Mouse (Mus musculus): ENCODE results near the gene Prmt8. TPM values are rescaled to one million over a fixed set of nuclear protein-coding genes. Genes with fewer than 3 reads are reported as not detected.

The Prmt8 gene
- polyA plus RNA-seq, 1 experiment from 2014 or later, result 0.10 TPM

DNA sequence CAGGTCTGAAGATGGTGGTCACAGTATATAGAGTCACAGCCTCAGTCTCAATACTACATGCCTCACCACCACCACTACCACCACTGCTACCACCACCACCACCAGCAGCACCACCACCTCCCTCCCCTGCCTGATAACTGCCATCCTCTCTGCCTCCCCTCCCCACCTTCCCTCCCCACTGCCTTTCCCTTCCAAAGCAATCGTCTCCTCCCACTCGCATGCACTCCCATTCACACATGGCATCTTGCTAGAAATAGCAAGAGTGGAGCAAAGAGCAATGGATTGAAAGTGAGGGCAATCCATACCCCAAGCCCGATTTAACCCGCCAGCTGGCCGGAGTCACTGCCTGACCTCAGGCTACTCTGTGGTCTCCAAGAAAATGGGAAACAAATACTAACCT is 3.7 kb downstream of the Prmt8 start:
- 30% methylated on average over 5 of the region's 5 CpGs for WGBS
- Histone ChIP-seq H3K36me3 (no peaks in the 10 kb centered on the region), H3K4me2 (no peak overlapping the region)

GRCm38 (mm10) chr6:127758264-127758663 is 11.0 kb downstream of the Prmt8 start:
- Histone ChIP-seq H3K4me3 (replicated peaks) (no peak overlapping the region), H3K27me3 (peaks cover 6% of the 10 kb centered on the region), H3K4me1 (peaks cover 13% of the 10 kb centered on the region), H3K9me3 (replicated peaks) (no peaks in the 10 kb centered on the region), H3K27ac (no peak overlapping the region), H3K9ac (no peak overlapping the region), H3K36me3 (no peaks in the 10 kb centered on the region), H3K4me2 (no peak overlapping the region)
- 55% methylated on average over 4 of the region's 4 CpGs for WGBS
- ATAC-seq (replicated peaks; ENCODE audit: low FRiP score), result no peak

More for the DNA sequence above, 3.7 kb downstream of the Prmt8 start:
- Histone ChIP-seq H3K27me3 (peaks cover 77% of the 10 kb centered on the region), H3K9me3 (replicated peaks) (no peaks in the 10 kb centered on the region), H3K27ac (no peak overlapping the region), H3K9ac (no peak overlapping the region), H3K4me3 (replicated peaks) (no peak overlapping the region), H3K4me1 (peaks cover 40% of the 10 kb centered on the region)
- no peak for ATAC-seq (replicated peaks; ENCODE audit: low FRiP score)

- H3K4me3 ChIP-seq (replicated peaks), result no peak overlapping the region
- 80% methylated on average over 5 of the region's 5 CpGs for WGBS
- H3K4me1 ChIP-seq, result peaks cover 17% of the 10 kb centered on the region
- H3K27ac ChIP-seq, result no peak overlapping the region
- no peak overlapping the region for H3K9ac ChIP-seq
- ATAC-seq (replicated peaks; ENCODE audit: low FRiP score), result no peak
- no peaks in the 10 kb centered on the region for H3K9me3 ChIP-seq (replicated peaks)
- peaks cover under 1% of the 10 kb centered on the region; the same call in 1 of the 2 replicates for H3K27me3 ChIP-seq
- H3K4me2 ChIP-seq, result no peak overlapping the region
- H3K36me3 ChIP-seq, result no peaks in the 10 kb centered on the region
Measured at GRCm38 (mm10) chr6:127757667-127758167, 11.6 kb downstream of the Prmt8 start.

DNA sequence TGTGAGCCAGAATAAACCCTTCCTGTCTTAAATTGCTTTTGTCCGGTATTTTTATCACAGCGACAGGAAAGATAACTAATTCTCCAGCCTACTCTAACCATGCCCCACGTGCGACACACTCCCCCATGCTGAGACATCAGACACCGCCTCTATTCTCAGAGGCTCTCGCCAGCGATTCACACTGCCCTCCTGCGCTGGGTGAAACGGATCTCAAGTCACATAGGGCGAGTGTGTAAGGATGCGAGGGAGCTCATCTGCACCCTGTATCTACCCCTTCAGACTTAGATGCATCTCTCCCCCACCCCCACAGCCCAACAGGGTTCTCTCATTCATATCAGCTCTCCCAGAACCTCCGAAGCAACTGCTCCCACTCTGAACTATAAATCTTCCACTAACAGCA is 12.4 kb downstream of the Prmt8 start:
- Histone ChIP-seq H3K4me3 (replicated peaks) (no peak overlapping the region), H3K4me2 (0 out of 2 replicates have a peak overlapping the region, but pooled peaks have one; percentile 19), H3K9me3 (replicated peaks) (no peaks in the 10 kb centered on the region), H3K4me1 (peaks cover 22% of the 10 kb centered on the region), H3K27ac (no peak overlapping the region), H3K9ac (no peak overlapping the region), H3K27me3 (no peaks in the 10 kb centered on the region), H3K36me3 (no peaks in the 10 kb centered on the region)
- peak; percentile 58 for ATAC-seq (replicated peaks; ENCODE audit: low FRiP score)
- 20% methylated on average over 12 of the region's 12 CpGs for WGBS

DNA sequence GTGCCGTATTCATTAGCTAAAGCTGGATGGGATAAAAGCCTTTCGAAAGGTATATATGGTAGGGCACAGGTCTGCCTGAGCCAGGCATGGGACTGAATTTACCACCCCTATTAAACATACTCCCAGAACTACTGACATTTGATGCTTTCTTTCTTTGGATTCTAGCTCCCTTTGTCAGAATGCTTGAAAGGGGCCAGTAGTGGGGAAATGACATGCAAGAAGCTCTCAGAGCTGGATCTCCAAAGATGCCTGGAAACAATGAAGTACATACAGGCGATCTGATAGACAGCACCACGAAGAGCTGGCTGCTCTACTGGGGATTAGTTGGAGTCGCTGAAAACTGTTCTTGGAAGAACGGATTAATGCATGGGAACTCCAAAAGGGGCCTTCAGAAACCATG is 16.0 kb downstream of the Prmt8 start:
- Histone ChIP-seq H3K36me3 (no peaks in the 10 kb centered on the region), H3K27ac (no peak overlapping the region), H3K9me3 (replicated peaks) (no peaks in the 10 kb centered on the region), H3K4me2 (no peak overlapping the region), H3K4me3 (replicated peaks) (no peak overlapping the region), H3K9ac (no peak overlapping the region), H3K27me3 (no peaks in the 10 kb centered on the region), H3K4me1 (peaks cover 19% of the 10 kb centered on the region)
- no peak for ATAC-seq (replicated peaks; ENCODE audit: low FRiP score)
- WGBS, result 74% methylated on average over 6 of the region's 6 CpGs

DNA sequence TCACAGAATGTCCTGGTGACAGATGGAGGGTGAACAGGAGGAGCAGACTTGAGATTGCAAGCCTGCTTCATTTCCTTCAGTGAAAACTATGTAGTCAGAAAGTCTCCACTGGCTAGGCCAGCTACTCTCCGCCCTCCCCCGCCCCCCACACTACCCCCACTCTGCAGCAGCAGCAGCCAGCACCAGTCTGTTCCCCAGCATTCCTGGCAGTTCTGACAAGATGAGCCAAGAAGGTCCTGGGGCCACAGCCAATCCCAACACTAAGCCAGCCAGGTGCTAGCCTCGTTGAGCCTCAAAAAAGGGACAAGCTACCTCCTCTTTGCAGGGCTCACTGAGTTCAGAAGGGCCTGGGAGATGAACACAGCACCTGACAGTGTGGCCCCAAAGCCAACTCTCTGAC is 16.6 kb downstream of the Prmt8 start:
- Histone ChIP-seq H3K9ac (no peak overlapping the region), H3K9me3 (replicated peaks) (no peaks in the 10 kb centered on the region), H3K36me3 (no peaks in the 10 kb centered on the region), H3K4me3 (replicated peaks) (no peak overlapping the region), H3K4me1 (peaks cover 19% of the 10 kb centered on the region), H3K4me2 (no peak overlapping the region), H3K27ac (no peak overlapping the region), H3K27me3 (no peaks in the 10 kb centered on the region)
- 38% methylated on average over 3 of the region's 3 CpGs for WGBS
- no peak for ATAC-seq (replicated peaks; ENCODE audit: low FRiP score)

GRCm38 (mm10) chr6:127751499-127751898 is 17.8 kb downstream of the Prmt8 start:
- peaks cover 9% of the 10 kb centered on the region for H3K4me1 ChIP-seq
- no peaks in the 10 kb centered on the region for H3K27me3 ChIP-seq
- H3K4me2 ChIP-seq, result no peak overlapping the region
- no peak overlapping the region for H3K9ac ChIP-seq
- H3K9me3 ChIP-seq (replicated peaks), result no peaks in the 10 kb centered on the region
- ATAC-seq (replicated peaks; ENCODE audit: low FRiP score), result no peak
- no peak overlapping the region for H3K27ac ChIP-seq
- no peak overlapping the region for H3K4me3 ChIP-seq (replicated peaks)
- 87% methylated on average over 9 of the region's 9 CpGs for WGBS
- H3K36me3 ChIP-seq, result no peaks in the 10 kb centered on the region

- ATAC-seq (replicated peaks; ENCODE audit: low FRiP score), result no peak
- H3K27ac ChIP-seq, result no peak overlapping the region
- H3K4me1 ChIP-seq, result peaks cover 8% of the 10 kb centered on the region
- WGBS, result 76% methylated on average over 8 of the region's 8 CpGs
- H3K4me3 ChIP-seq (replicated peaks), result no peak overlapping the region
- no peaks in the 10 kb centered on the region for H3K27me3 ChIP-seq
- no peaks in the 10 kb centered on the region for H3K9me3 ChIP-seq (replicated peaks)
- H3K4me2 ChIP-seq, result no peak overlapping the region
- no peaks in the 10 kb centered on the region for H3K36me3 ChIP-seq
- H3K9ac ChIP-seq, result no peak overlapping the region
Measured at GRCm38 (mm10) chr6:127748793-127749192, 20.5 kb downstream of the Prmt8 start.

DNA sequence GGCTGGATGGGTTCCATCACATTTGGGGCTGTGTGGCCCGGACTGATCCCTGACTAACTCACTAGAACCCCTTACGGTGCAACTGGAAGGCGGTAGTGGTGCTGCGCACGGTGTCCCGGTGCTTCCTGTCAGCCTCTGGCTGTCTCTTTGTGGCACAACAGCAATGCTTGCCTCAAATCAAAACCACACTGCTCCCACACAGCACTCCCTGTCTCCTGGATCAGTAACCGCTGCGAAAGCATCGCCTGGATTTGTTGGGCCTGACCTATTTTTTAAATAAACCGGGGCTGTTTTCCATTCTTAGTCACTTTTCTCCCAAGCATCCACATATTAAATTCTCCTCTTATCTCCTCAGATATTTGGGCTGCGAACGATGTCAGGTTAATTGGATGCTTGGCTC is 27.0 kb downstream of the Prmt8 start:
- Histone ChIP-seq H3K36me3 (no peaks in the 10 kb centered on the region), H3K27ac (no peak overlapping the region), H3K27me3 (no peaks in the 10 kb centered on the region), H3K4me3 (replicated peaks) (no peak overlapping the region), H3K9me3 (replicated peaks) (no peaks in the 10 kb centered on the region), H3K4me1 (no peaks in the 10 kb centered on the region), H3K9ac (no peak overlapping the region), H3K4me2 (no peak overlapping the region)
- 87% methylated on average over 12 of the region's 12 CpGs for WGBS
- ATAC-seq (replicated peaks; ENCODE audit: low FRiP score), result no peak

DNA sequence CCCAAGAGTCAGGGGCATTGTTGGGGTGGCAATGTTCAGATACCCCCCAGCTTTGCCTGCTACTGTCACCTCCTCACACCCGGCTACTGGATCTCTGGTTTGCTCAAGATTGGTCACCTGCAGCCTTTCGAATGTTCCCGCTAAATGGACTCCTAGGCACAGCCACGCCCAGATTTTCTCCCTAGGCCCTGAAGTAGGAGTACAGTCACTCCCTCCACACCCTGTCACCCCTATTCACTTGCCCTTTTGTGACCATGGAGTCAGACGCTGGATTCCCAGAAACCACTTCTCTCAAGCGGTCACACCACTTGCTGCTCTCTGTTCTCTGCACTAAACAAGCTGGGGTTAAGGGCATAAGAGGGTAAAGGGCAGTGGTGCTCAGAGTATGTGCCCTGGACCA is 28.1 kb downstream of the Prmt8 start:
- H3K4me1 ChIP-seq, result no peaks in the 10 kb centered on the region
- H3K27ac ChIP-seq, result no peak overlapping the region
- H3K36me3 ChIP-seq, result no peaks in the 10 kb centered on the region
- 84% methylated on average over 6 of the region's 6 CpGs for WGBS
- no peak overlapping the region for H3K4me2 ChIP-seq
- H3K27me3 ChIP-seq, result no peaks in the 10 kb centered on the region
- no peak overlapping the region for H3K9ac ChIP-seq
- no peak for ATAC-seq (replicated peaks; ENCODE audit: low FRiP score)
- no peak overlapping the region for H3K4me3 ChIP-seq (replicated peaks)
- no peaks in the 10 kb centered on the region for H3K9me3 ChIP-seq (replicated peaks)

DNA sequence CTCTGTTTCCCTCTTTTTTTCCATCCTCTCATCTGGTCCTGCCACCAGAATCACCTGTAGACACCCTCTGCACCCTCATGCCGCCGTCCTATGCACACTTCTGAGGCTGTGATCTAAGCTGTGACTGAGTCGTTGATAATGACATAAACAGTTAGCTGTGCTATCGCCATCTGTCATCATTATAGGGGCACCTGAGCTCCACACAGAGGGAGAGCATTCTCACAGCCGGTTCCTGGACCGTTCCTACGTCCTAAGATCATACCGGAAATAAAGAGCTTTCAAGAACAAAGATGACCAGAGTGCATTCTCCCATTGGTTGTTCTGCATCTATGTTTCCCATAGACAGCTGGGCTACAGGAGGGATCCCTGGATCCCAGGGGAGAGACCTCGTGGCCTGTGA is 28.6 kb downstream of the Prmt8 start:
- H3K9me3 ChIP-seq (replicated peaks), result no peaks in the 10 kb centered on the region
- WGBS, result 78% methylated on average over 9 of the region's 9 CpGs
- H3K4me1 ChIP-seq, result no peaks in the 10 kb centered on the region
- no peak overlapping the region for H3K27ac ChIP-seq
- ATAC-seq (replicated peaks; ENCODE audit: low FRiP score), result no peak
- no peaks in the 10 kb centered on the region for H3K36me3 ChIP-seq
- no peak overlapping the region for H3K4me2 ChIP-seq
- no peak overlapping the region for H3K9ac ChIP-seq
- no peak overlapping the region for H3K4me3 ChIP-seq (replicated peaks)
- H3K27me3 ChIP-seq, result no peaks in the 10 kb centered on the region

DNA sequence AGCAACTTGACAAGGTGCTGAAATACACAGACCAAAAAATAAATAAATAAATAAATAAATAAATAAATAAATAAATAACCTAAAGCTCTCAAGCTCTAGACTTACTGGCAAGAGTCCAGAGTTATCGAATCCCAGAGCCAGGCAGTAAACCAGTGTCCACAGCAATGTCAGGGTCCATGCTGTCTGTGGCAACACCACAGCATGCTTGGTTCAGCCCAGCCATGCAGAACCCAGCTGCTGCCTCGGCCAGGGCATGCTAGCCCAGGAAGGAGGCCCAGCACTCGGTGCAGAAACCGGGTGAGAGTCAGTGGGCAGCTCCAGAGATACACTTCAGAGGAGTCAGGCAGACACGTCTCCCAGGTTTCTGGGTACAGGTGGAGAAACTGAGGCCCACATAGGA is 29.4 kb downstream of the Prmt8 start:
- no peaks in the 10 kb centered on the region for H3K9me3 ChIP-seq (replicated peaks)
- H3K27ac ChIP-seq, result no peak overlapping the region
- no peaks in the 10 kb centered on the region for H3K4me1 ChIP-seq
- no peaks in the 10 kb centered on the region for H3K27me3 ChIP-seq
- no peak for ATAC-seq (replicated peaks; ENCODE audit: low FRiP score)
- no peak overlapping the region for H3K4me3 ChIP-seq (replicated peaks)
- H3K9ac ChIP-seq, result no peak overlapping the region
- H3K4me2 ChIP-seq, result no peak overlapping the region
- WGBS, result 65% methylated on average over 5 of the region's 5 CpGs
- no peaks in the 10 kb centered on the region for H3K36me3 ChIP-seq
